In the genomic region with DNA sequence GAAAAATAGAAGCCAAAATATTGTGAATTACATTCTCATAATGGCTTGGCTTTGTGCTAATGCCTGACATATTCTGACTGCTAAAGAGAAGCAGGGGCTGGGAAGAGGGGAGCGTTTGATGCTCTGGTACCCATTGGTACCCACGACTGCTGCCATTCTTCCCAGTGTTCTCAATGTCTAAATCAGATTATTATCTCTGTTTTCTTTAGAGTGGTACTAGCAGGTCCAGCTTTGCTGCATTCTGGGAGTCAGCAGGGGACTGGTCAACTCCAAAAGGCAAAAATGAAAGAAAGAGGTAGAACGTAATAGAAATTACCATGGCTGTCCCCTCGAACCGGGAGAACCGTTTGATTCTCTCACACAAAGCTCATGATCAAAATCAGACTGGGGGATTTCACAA, we compare ENCODE assay signal across 21 mouse cellular contexts.
DNase-seq lines count a peak whose midpoint lies in the region; ATAC-seq and TF ChIP-seq lines count a peak whose summit lies in the region.
"Had no signal": no experiment of that assay in that cellular context is flagged by ENCODE, and none has a peak within 500 bp of the region (broad histone marks: within the 10 kb centered on the region; RNA-seq: fewer than 3 reads in every experiment).

No protein-coding gene starts in this region.

- H3K27ac ChIP-seq in heart, adult 2 months, result no peak overlapping the region
- H3K27ac ChIP-seq in midbrain, embryonic 11.5 days (ENCODE audit: low read depth, low read length), result peak overlapping the region; percentile 52; the same call in 1 of the 2 replicates
- no peak overlapping the region for H3K27ac ChIP-seq in midbrain, embryonic 15.5 days
- H3K27ac ChIP-seq in midbrain, embryonic 13.5 days, result peak overlapping the region; percentile 51; the same call in 1 of the 2 replicates
- H3K27ac ChIP-seq: embryonic facial prominence, embryonic 13.5 days; embryonic facial prominence, embryonic 15.5 days; forebrain, embryonic 13.5 days; forebrain, embryonic 15.5 days had no signal

- no peak for ATAC-seq in midbrain, embryonic 11.5 days (ENCODE audit: low FRiP score)
- ATAC-seq in midbrain, embryonic 15.5 days (replicated peaks), result no peak
- ATAC-seq in midbrain, embryonic 13.5 days, result no peak
- ATAC-seq: forebrain, embryonic 13.5 days; forebrain, embryonic 15.5 days had no signal

- intact Hi-C loops in heart, adult 2 months (cut with DNase I), result no loop called here

- H3K4me2 ChIP-seq in midbrain, embryonic 11.5 days, result peak overlapping the region; percentile 26; the same call in 1 of the 2 replicates
- no peak overlapping the region for H3K4me2 ChIP-seq in midbrain, embryonic 15.5 days
- H3K4me2 ChIP-seq in midbrain, embryonic 13.5 days (replicated peaks), result peak overlapping the region; percentile 9; the same call in 1 of the 2 replicates
- H3K4me2 ChIP-seq: embryonic facial prominence, embryonic 13.5 days; embryonic facial prominence, embryonic 15.5 days; forebrain, embryonic 13.5 days; forebrain, embryonic 15.5 days had no signal

- no peaks in the 10 kb centered on the region for H3K36me3 ChIP-seq in heart, adult 2 months (ENCODE audit: control insufficient read depth, insufficient read depth, low read length)
- no peaks in the 10 kb centered on the region for H3K36me3 ChIP-seq in midbrain, embryonic 11.5 days (ENCODE audit: control insufficient read depth, insufficient read depth, low read length)
- no peaks in the 10 kb centered on the region for H3K36me3 ChIP-seq in midbrain, embryonic 15.5 days (replicated peaks)
- peaks cover 3% of the 10 kb centered on the region for H3K36me3 ChIP-seq in midbrain, embryonic 13.5 days
- H3K36me3 ChIP-seq: embryonic facial prominence, embryonic 13.5 days; embryonic facial prominence, embryonic 15.5 days; forebrain, embryonic 15.5 days had no signal

- H3K9ac ChIP-seq in heart, adult 2 months (ENCODE audit: low read depth, low read length), result no peak overlapping the region
- no peak overlapping the region for H3K9ac ChIP-seq in midbrain, embryonic 11.5 days (ENCODE audit: low read length)
- no peak overlapping the region for H3K9ac ChIP-seq in midbrain, embryonic 15.5 days
- no peak overlapping the region for H3K9ac ChIP-seq in midbrain, embryonic 13.5 days (replicated peaks)
- H3K9ac ChIP-seq: embryonic facial prominence, embryonic 13.5 days; embryonic facial prominence, embryonic 15.5 days; forebrain, embryonic 13.5 days; forebrain, embryonic 15.5 days had no signal

- TF ChIP-seq POLR2A in heart, adult 2 months (IDR thresholded peaks at IDR 0.05; ENCODE audit: insufficient read depth, low read depth, low read length), result no peak
- no peak for TF ChIP-seq POLR2A in brain, embryonic 14.5 days (IDR thresholded peaks at IDR 0.05; ENCODE audit: borderline replicate concordance, extremely low read depth, insufficient read depth, insufficient read length, poor library complexity, severe bottlenecking)

- TF ChIP-seq EP300 in heart, adult 2 months (IDR thresholded peaks at IDR 0.05; ENCODE audit: insufficient read depth, low read depth, low read length), result no peak

- DNase-seq in heart, adult 11 months, result peak; percentile 4
- no peak for DNase-seq in heart, adult 2 months
- peak; percentile 93 for DNase-seq in midbrain, embryonic 11.5 days (ENCODE audit: low spot score, missing footprints)
- peak; percentile 38 for DNase-seq in brain, embryonic 14.5 days (ENCODE audit: low read depth)
- no peak for DNase-seq in adipocyte (ENCODE audit: low spot score)
- DNase-seq in cerebellum, adult 11-12 months, result no peak
- DNase-seq: adrenal gland, adult 8-10 months; adrenal gland, postnatal 14 days; adrenal gland, postnatal 36 days; cerebellum, adult 11 months; cerebellum, adult 2 months; cerebellum, adult 9-10 months; cerebellum, postnatal 10 days; cerebellum, postnatal 25 days had no signal

- no peak overlapping the region for H3K4me3 ChIP-seq in heart, adult 2 months
- no peak overlapping the region for H3K4me3 ChIP-seq in midbrain, embryonic 11.5 days (ENCODE audit: low read depth, low read length)
- no peak overlapping the region for H3K4me3 ChIP-seq in midbrain, embryonic 15.5 days
- no peak overlapping the region for H3K4me3 ChIP-seq in midbrain, embryonic 13.5 days (replicated peaks)
- H3K4me3 ChIP-seq: embryonic facial prominence, embryonic 13.5 days; embryonic facial prominence, embryonic 15.5 days; erythroblast, embryonic 14.5 days; forebrain, embryonic 13.5 days; forebrain, embryonic 15.5 days had no signal

- no peaks in the 10 kb centered on the region for H3K79me2 ChIP-seq in heart, adult 2 months (replicated peaks; ENCODE audit: control insufficient read depth, insufficient read depth, low read length)

- WGBS in heart, adult 2 months, result 86% methylated on average over 6 of the region's 6 CpGs
- WGBS in midbrain, embryonic 11.5 days, result 18% methylated on average over 6 of the region's 6 CpGs
- 20% methylated on average over 6 of the region's 6 CpGs for WGBS in midbrain, embryonic 15.5 days
- WGBS in midbrain, embryonic 13.5 days, result 23% methylated on average over 6 of the region's 6 CpGs

- no peaks in the 10 kb centered on the region for H3K27me3 ChIP-seq in heart, adult 2 months (ENCODE audit: control insufficient read depth, insufficient read depth, low read length)
- no peaks in the 10 kb centered on the region for H3K27me3 ChIP-seq in midbrain, embryonic 11.5 days (ENCODE audit: control insufficient read depth, insufficient read depth, low read length)
- H3K27me3 ChIP-seq in midbrain, embryonic 15.5 days (replicated peaks), result no peaks in the 10 kb centered on the region
- no peaks in the 10 kb centered on the region for H3K27me3 ChIP-seq in midbrain, embryonic 13.5 days
- H3K27me3 ChIP-seq: embryonic facial prominence, embryonic 13.5 days; embryonic facial prominence, embryonic 15.5 days had no signal

- H3K4me1 ChIP-seq in heart, adult 2 months (ENCODE audit: control insufficient read depth, insufficient read depth, low read length), result no peaks in the 10 kb centered on the region
- H3K4me1 ChIP-seq in midbrain, embryonic 11.5 days (ENCODE audit: control insufficient read depth, insufficient read depth, low read length), result peaks cover 44% of the 10 kb centered on the region
- peaks cover 16% of the 10 kb centered on the region for H3K4me1 ChIP-seq in midbrain, embryonic 15.5 days
- H3K4me1 ChIP-seq in midbrain, embryonic 13.5 days (replicated peaks), result peaks cover 50% of the 10 kb centered on the region
- H3K4me1 ChIP-seq: embryonic facial prominence, embryonic 15.5 days had no signal

- TF ChIP-seq CTCF in heart, adult 2 months (IDR thresholded peaks at IDR 0.05), result no peak
- TF ChIP-seq CTCF in brain, embryonic 14.5 days (IDR thresholded peaks at IDR 0.05; ENCODE audit: borderline replicate concordance, extremely low read depth, insufficient read depth, insufficient read length), result no peak

- no peaks in the 10 kb centered on the region for H3K9me3 ChIP-seq in midbrain, embryonic 11.5 days (ENCODE audit: control insufficient read depth, low read length)
- H3K9me3 ChIP-seq in midbrain, embryonic 15.5 days, result no peaks in the 10 kb centered on the region
- no peaks in the 10 kb centered on the region for H3K9me3 ChIP-seq in midbrain, embryonic 13.5 days
- H3K9me3 ChIP-seq: embryonic facial prominence, embryonic 13.5 days; embryonic facial prominence, embryonic 15.5 days; forebrain, embryonic 13.5 days; forebrain, embryonic 15.5 days had no signal

Comparison
In these comparisons a context has a peak if more than half of its experiments do, and no peak if none do; other contexts are left out.
1. DNase-seq: peak in heart, adult 11 months (single experiment), midbrain, embryonic 11.5 days (single experiment) and brain, embryonic 14.5 days (single experiment); none in heart, adult 2 months (0 of 2), adipocyte (single experiment) and cerebellum, adult 11-12 months (single experiment).
2. H3K27ac ChIP-seq: peak in midbrain, embryonic 11.5 days (single experiment) and midbrain, embryonic 13.5 days (single experiment); none in heart, adult 2 months (single experiment) and midbrain, embryonic 15.5 days (single experiment).